Mouse (Mus musculus) retina, postnatal 7 days (tissue): ENCODE results near the gene Aldh3a2.

Source experiments
- DNase-seq: peaks from one replicate; pipeline ENCODE4 v3.0.0-alpha.2; 2012; ENCODE audit warnings: low read depth, low spot score

Gene Aldh3a2

DNA sequence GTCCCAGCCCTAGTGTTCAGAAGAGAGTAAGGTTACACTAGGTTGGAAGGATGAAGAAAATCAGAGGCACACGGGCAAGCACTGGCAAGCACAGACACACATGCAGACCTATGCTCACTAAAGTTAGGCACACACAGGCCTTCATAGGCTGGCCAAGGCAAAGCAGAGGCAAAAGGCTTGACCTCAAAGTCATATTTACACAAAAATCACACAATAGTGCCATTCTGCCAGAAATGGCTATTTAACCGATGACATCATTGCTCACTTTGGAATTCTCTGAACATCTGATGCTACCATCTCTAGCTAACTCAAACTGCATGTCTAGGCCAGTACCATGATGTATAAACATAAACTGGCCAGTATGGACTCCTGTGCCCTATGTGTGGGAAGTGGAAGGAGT, 6.7 kb upstream of the Aldh3a2 start:
- DNase-seq = no peak

DNA sequence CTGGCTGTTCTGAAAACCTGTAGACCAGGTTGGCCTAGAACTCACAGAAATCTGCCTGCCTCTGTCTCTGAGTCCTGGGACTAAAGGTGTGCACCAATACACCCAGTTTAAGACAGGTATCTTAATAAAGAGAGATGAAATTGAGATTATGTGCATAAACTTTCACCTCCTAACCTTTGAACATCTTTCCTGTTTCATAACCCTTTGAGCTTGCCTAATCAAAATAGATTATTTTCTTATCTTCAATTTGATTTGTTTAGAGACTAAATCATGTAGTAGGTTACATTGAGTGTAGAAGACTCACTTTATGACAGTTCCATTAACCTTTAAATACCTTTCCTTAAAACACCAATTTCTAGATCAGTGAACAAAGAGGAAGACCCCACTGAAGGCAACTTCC, 4.3 kb upstream of the Aldh3a2 start:
- no peak for DNase-seq

DNA sequence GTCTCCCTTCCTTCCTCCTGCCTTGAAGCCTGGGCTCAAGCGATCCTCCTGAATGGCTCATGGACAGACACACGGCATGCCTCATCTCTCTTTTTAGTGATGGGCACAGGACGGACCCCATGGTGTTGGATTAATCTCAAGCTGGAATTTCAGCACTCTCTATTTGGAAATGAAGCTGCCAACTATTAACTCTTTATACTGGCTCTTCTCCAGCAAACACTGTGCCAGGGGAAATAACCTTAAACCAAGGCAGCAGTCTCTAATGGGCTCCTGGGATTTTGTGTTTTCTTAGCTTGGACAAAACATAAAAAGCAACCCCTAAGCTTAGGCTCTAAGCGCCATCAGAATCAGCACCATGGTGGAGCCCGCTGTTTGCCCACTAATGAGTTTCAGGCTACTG, 3.1 kb upstream of the Aldh3a2 start:
- DNase-seq = no peak

DNA sequence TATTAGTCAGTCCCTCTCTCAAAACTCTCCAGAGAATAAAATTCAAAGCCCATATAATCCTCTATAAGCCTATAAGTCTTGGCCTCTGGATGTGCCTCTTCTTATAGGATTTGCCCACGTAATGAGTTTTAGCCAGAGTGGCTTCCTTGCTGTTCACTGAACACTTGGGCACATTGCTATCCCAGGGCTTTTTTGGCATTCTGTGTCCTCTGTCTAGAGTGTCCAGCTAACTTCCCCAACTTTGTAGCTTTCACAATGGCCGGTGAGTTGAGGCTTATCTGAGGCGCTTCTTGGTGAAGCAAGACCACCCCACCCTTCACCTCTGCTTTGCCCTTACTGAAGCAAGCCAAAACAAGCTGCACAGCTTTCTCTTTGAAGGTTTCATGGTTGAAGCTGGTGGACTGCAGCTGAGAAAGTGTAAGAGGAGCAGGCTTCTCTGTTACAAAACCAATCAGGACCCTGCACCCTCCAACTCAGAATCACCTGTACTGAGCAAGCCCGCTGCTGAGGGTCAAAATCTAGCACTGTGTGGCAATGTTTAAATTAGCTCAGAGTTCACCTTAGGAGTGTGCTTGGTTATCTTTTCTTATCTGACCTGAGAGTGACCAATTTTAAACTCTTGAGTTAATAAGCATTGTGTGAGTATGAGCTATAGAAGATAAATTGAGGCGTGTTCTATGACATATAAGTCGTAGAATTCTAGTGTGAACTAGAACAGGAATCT, 1.5 kb upstream of the Aldh3a2 start:
- DNase-seq = peak; percentile 41

DNA sequence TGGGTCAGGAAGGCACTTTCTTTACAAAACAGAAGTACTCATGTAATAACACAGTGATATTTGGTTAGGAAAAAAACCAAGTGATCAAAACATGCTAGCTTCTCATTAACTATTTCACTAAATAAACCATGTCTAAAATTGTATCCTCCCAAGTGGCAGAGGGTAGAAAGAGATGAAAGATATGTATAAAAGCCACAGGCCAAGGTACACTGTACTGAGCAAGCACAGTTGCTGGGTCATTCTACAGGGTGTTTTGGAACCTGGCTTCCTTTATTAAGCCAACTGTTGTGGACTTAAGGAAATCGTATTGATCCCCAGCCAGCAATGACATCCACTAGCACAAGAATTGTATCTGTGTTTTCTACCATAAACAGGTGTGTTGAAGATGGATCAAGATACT, 3.4 kb downstream of the Aldh3a2 start:
- DNase-seq = no peak

DNA sequence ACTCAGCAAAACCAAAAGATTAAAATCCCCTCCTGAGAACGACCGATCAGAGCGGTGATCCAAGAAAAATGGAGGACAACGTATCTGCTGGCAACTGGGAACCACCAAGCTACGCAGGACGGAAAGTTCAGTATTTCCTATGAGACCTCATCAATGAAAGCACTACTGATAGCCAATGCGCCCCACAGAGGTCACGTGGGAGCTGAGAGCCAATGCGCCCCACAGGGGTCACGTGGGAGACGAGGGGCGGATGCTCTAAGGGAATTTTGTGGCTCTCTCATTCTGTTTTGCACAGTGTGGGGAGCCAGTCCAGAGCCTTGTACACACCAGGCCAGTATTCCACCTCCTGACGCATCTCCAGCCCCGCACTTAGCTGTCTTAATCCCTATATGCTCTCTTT, 4.7 kb downstream of the Aldh3a2 start:
- no peak for DNase-seq

DNA sequence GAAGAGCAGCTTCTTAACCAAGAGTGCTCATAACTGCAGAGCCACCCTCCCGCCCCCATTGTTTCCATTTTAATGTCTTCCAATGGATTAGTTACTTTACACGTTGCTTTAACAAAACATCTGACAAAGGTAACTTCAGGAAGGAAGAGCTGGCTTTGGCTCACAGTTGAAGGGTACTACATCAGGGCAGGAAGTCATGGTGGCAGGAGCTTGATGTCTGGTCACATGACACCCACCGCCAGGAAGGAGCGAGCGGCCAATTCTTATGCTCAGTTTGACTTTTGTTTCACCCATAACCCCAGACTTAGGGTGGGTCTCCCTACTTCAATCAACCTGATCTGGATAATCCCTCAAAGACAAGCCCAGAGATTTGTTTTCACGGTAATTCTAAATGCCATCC, 8.2 kb downstream of the Aldh3a2 start:
- DNase-seq = no peak

DNA sequence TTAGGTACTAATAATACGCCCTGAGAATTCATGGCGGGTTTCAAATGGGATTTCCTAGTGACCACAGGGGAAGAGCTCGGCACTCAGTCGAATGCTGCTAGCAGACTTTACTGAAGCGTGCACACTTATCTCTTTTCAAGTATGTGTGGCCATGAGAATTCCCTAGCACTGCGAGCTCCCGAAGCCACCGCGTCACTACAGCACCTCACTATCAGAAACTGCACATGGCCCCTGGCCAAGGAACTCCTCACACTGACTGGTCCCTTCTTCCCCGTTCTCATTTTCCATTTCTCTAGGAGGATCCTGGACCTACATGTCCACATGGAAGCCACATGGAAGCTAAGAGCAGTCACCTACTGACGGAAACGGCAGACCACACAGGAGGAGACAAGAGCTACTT, 14.5 kb downstream of the Aldh3a2 start:
- DNase-seq = no peak

DNA sequence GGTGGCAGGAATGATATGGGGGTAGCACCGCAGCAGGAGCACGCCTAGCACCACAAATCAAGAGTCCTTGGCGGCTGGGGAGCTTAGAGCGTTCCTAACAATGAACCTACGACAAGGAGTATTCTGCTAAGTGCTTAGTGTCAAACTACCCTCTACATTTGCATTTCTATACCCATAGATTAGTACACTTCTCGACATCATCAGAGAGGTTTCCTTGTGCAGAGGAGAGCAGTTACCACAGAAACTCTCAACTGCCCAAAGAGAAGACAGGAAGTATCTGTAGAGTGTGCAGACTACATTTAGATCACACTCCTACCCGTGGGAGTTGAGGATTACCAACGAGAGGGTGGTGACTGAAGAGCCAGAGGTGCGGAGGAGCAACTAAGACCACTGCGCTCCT, 15.5 kb downstream of the Aldh3a2 start:
- DNase-seq = no peak

DNA sequence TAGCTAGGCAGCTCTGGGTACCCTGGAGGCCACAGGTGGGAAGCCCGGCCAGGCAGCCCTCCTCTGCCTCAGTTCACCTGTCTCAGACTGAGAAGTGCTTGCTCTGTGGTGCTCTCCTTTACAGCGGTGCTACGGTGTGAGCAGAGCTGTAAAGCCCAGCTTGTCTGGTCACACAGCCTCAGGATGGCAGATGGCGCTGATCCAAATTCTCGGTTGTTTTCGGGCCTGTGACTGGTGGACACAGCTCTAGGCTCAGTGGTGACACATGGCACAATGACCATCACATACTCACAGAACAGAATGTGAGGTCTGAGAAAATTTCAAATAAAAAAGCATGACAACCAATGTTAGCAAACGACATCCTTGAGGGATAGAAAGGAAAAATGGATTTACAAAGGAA, 22.9 kb downstream of the Aldh3a2 start:
- no peak for DNase-seq

DNA sequence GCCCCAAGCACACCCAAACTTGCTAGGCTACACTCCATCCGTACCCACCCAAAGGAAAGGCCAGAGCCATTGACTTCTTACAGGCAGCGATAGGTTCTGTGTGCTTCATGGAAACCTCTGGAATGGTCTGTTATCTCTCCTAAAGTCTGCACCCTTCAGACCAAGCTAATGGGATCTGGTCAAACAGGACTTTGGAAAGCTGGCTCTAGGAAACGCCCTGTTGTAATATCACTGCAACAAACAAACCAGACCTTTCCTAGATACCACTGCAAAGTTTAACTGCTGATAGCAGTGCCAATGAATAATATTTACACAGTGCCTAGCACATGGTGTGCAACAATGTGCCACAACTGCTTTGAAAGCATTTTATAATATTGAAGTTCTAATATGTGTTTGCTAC, 31.2 kb downstream of the Aldh3a2 start:
- DNase-seq = no peak

DNA sequence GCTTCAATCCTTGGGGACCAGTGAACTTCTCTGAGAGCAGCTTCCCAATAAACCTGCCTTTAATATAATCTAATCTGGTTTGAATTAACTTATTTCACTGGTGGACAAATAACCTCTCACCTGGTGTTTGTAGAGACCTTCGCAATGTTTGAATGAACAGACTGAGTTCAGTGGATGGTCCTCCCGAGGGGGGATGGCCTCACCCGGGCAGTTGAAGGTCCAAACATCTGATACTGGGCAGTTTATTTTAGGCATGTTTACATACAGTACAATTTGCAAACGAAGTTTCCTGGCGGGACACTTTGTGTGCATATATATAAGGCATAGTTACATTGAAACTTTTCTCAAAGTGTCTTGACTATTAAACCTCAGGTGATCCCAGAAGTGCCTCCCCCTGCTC, 33.1 kb downstream of the Aldh3a2 start:
- no peak for DNase-seq

DNA sequence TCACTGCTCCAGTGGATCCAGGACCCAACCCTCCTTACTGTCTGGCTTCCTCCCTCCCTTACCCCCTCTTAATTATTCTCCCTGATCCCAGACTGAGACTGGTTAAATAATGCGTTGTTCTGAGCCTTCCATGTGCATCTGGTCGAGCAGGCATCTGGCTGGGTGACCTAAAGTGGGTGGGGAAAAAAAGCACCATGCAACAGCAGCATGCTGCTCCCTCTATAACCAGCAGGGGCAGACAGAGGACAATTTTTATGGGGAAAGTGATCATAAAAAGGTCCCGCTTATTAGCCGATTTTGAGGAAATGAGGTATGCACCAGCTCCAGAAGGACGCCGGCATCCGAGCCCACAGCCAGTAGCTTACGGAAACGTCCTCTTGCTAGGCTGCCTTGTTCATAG, 35.9 kb downstream of the Aldh3a2 start:
- DNase-seq = peak; percentile 46

DNA sequence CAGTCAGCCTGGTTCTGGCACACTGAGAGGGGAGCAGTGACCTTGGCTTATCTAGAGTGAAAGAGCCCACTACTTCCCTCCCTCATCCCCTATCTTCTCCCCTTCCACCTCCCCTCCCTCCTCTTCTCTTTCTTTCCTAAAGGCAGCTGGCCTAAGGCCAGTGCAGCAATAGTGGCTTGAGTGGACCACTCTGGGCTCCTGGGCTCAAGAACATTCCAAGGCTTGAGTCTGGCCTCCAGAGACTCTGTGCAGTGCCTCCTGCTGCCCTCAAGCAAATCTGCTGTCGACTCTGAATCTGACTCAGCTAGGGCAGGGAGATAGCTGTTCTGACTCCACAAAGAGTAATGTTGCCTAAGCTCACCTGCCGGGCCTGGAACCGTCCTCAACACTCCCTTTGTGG, 38.9 kb downstream of the Aldh3a2 start:
- DNase-seq = no peak

DNA sequence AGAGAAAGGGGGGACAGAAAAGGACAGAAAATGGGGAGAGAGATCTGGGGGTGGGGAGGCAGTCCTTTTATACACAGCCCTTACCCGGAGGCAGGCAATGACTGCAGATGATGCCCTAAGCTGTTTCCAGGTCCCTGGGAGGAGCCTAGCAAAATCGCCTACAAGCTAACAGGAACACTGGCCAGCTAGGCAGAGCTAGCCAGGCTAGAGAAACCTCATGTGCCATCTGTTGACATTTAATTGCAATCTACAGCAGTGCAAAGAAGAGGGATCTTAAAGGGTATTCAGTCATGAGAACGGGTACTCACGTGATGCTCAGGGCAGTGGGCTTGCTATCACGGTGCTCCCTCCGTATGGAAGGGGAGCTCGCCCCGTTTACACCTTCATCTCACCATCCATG, 39.4 kb downstream of the Aldh3a2 start:
- DNase-seq = no peak

DNA sequence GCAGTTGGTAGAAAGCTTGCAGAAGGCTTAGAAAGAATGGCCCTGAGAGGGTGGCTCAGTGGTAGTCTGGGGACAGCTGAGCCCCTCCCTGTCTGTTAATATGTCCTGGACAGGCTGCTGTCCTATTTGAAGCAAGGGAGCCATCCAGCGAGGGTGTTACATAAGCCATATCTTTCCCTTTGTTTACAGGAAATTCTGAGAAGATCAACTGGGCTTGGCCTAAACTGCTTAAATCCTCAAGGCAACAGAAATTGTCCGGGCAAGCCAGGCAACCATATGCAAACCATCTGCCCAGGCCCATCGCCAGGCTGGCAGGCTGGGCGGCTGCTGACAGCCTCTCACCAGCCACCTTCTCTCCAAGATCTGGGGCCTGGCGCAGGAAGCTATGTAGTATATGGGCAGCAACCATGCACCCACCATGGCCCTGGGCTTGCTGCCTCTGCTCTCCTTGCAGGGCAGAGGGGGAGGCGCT, 41.3 kb downstream of the Aldh3a2 start:
- DNase-seq = no peak

DNA sequence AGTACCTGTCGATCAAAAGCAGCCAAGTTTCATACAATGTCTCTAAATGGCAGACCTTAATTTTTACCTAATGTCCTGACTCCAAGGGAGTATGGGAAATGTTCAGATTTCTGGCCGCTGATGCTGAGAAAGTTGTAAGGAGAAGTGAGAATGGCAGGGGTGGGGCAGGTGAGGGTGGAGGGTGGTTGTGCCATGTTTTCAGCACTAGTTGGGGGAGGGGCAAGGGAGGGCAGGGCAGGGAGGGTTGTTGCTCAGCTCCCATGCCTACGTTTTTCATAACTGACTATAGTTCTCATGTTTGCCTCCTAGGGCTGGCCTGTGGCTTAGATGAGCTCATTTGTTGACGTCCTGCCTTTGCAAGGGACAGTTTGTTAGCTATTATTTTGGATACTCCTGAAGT, 41.8 kb downstream of the Aldh3a2 start:
- DNase-seq = no peak

DNA sequence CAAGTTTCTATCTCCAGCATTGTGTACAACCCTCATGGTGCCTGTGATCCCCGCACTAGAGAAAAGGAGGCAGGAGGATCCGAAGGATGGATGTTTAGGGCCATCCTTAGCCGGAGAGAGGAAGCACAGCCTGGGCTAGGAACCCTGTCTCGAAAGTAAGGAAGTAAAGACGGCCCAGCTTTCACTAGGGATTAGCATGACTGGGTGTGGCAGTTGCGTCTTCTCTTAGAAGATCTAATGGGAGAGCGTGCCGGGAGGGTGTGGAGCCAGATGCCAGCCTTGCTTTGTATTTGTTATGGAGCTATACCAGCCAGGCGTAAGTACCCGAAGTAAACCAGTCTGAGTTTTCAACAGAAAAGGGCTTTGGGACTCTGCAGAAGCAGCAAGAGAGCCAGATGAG, 42.4 kb downstream of the Aldh3a2 start:
- DNase-seq = no peak

DNA sequence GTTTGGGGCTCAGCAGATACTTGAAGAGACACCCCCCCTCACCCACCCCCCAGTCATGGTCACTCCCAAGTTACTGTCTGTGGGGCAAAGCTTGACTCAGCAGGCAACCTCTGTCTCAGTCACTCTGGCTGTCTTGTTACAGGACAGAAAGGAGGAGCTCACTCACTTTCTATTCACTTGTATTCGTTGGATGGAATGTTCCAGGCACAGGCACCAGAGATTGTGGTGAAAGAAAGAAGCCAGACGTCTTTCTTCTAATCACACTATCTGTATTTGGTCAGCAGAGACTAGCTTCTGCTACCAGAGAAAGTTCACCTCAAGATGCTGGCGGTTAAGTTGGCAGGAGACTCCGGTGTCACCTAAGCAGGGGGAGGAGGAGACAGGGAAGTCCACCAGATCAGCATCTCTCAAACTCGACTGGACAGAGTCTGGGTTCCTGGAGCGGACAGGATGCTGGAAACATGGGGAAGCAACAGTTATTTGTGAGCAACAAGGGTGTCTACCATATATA, 43.0 kb downstream of the Aldh3a2 start:
- DNase-seq = no peak

DNA sequence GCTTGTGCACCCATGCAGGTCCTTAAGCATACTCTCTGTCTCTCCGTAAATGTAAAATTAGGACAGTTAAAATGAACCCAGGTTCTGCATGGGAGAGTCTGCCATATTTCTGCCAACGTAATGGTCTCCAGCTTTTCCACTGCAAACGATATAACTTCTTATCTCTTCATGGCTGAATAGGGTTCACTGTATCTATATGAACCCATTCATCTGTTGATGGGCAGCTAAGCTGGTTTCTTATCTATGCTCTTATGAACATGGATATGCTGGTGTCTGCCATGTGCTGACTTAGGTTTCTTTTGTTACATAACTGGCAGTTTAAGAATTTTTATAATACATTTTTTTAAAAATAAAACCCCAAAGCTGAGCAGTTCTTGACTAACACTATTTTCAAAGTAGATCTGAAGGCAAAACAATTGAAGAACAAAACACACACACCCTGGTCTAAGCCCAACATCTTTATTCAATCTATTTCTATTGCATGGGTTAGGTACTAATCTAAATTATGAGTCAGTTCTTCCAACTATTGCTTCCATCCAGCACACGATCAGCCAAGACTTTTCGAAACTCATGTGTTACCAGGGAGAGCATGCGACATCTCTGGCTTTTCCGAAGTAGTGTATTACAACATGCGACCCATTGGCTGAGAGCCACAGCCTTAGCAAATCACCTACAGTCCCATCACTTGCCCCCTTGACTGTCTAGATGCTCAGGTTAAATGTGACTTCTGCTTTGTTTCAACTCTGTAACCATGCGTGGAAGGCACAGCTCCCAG, 44.1 kb downstream of the Aldh3a2 start:
- no peak for DNase-seq

DNA sequence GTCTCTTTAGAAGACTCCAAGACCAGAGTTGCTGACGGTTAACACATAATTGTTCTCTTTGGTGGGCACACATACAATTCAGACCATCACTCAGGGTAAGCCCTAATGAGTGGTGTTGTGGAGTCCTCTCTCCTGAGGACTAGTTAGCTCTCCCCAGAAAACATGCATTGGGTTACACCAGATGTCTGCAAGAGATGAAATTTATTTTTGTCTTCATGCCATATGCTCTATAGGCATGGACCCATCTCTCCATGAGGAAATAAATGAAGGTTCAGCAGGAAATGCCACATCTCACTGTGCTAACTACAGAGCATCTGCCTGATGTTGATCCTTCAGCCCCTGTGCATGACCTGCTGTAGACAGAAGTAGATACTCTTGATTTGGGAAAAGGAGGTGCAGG, 45.3 kb downstream of the Aldh3a2 start:
- DNase-seq = no peak

DNA sequence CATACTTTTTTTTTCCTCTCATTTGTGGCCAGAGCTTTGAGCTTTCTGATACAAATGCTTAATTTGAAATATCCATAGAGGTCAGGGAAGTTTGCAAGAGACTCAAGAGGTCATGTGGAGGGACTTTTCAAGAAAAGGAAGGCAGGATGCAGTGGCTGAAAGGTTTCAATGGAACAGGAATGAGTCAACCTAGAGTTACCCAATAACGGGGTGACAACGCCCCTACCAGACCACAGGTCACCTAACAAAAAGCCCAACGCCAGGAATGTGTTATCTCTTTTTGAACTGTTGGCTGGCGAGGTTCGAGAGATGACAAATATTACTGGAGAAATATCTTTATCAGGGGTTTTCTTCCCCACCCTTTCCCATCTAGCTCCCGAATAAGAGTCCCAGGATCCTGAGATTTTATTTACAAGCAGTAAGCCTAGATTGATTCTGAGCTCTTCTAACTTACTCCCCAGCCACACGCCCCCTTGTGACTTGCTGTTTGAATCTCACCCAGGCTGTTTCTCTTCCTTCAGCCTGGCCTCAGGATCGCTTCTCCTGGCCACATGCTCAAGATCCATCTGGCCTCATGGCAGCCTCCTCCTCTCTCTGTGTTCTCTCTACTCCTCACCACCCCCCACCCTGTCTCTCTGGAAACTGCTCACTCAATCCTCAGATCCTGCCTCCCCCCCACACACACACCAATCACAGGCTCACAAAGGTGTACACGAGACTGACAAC, 46.9 kb downstream of the Aldh3a2 start:
- no peak for DNase-seq
